Mouse (Mus musculus) cerebellum, adult 2 months (tissue): ENCODE measurements around the gene Cdk1. TPM values are rescaled to one million over a fixed set of nuclear protein-coding genes. Genes with fewer than 3 reads are reported as not detected.
A peak's percentile ranks its signal among the peaks of the same experiment; 100 is the strongest.

Experiments used
- DNase-seq, 2 experiments: peaks; one replicate each; pipeline ENCODE4 v3.0.0; 2021
- H3K27ac ChIP-seq: fragments of 200-500 bp; 2 replicates; pipeline ENCODE4 v1.5.1; 2012; ENCODE audit warnings: low read length, control low read depth, inconsistent platforms; ENCODE audit not compliant: insufficient read depth
- H3K27me3 ChIP-seq: fragments of 200-500 bp; 2 replicates; pipeline ENCODE4 v1.6.1; 2012; ENCODE audit warnings: inconsistent platforms, mild to moderate bottlenecking, low read length, moderate library complexity; ENCODE audit not compliant: control insufficient read depth, insufficient read depth
- H3K4me1 ChIP-seq: fragments of 200-500 bp; 2 replicates; pipeline ENCODE4 v1.6.1; 2011; ENCODE audit warnings: low read length; ENCODE audit not compliant: control insufficient read depth, insufficient read depth
- H3K4me3 ChIP-seq: fragments of 200-500 bp; replicated peaks from 2 replicates; pipeline ENCODE3; 2011; ENCODE audit warnings: mild to moderate bottlenecking, low read depth, low read length, control low read depth; ENCODE audit not compliant: insufficient read depth
- CTCF ChIP-seq: fragments of 200-500 bp; IDR thresholded peaks from 2 replicates; pipeline ENCODE4 v1.5.1; 2011; ENCODE audit warnings: low read depth, mild to moderate bottlenecking, control low read depth, low read length, moderate library complexity, borderline replicate concordance; ENCODE audit not compliant: insufficient read depth
- POLR2A ChIP-seq: fragments of 200-500 bp; IDR thresholded peaks from 2 replicates; pipeline ENCODE4 v1.6.1; 2011; ENCODE audit warnings: low read length, control low read depth, borderline replicate concordance; ENCODE audit not compliant: insufficient read depth
- WGBS: fragments of 180-500 bp; shearing (Covaris S2); methylation state at CpG from one replicate; pipeline ENCODE4 v1.1.7; 2018; 5-methylcytosine and 5-hydroxymethylcytosine counted together
- polyA plus RNA-seq: library from polyadenylated mRNA; depleted of rRNA; stranded (reverse); fragments of >200 nt; gene quantifications from 2 replicates; pipeline ENCODE4 v1.2.3, GENCODE M21; 2012

The Cdk1 gene
- polyA plus RNA-seq, 1 experiment = 1.6 TPM

DNA sequence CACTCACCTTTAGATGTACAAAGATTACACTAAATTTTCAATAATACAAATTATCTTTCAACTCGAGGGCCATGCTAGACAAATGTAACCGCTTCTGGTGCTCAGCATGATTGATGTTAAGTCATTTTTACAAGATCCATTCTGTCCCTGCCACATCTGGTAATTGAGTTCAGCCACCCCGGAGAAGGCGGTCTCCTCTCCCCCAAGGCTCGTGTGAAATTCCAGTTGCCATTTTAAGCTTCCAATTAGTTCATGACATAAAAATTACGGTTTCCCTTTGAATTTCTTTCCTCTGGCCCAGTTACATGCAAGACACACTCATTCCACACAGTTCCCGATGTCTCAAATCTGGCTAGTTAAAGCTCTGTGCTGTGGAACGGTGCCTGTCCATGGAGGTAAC lies 38.8 kb downstream of the Cdk1 start:
- no peak for DNase-seq
- H3K4me1 ChIP-seq = no peaks in the 10 kb centered on the region
- no peaks in the 10 kb centered on the region for H3K27me3 ChIP-seq
- TF ChIP-seq CTCF (no peak), POLR2A (no peak)
- H3K4me3 ChIP-seq = no peak overlapping the region
- H3K27ac ChIP-seq = no peak overlapping the region
- whole genome bisulfite sequencing = 79% methylated on average over 8 of the region's 8 CpGs

GRCm38 (mm10) chr10:69311867-69312266 lies 40.9 kb downstream of the Cdk1 start:
- H3K27me3 ChIP-seq = no peaks in the 10 kb centered on the region
- 72% methylated on average over 16 of the region's 16 CpGs for WGBS
- TF ChIP-seq POLR2A (no peak), CTCF (no peak)

GRCm38 (mm10) chr10:69309109-69309508 lies 43.6 kb downstream of the Cdk1 start:
- no peak for DNase-seq
- Histone ChIP-seq H3K4me3 (no peak overlapping the region), H3K4me1 (no peaks in the 10 kb centered on the region), H3K27me3 (no peaks in the 10 kb centered on the region), H3K27ac (no peak overlapping the region)
- WGBS = 53% methylated on average over 5 of the region's 5 CpGs
- no peak for TF ChIP-seq CTCF
- TF ChIP-seq POLR2A = no peak

More at GRCm38 (mm10) chr10:69311867-69312266, 40.9 kb downstream of the Cdk1 start:
- DNase-seq = no peak
- Histone ChIP-seq H3K27ac (no peak overlapping the region), H3K4me1 (no peaks in the 10 kb centered on the region), H3K4me3 (no peak overlapping the region)

GRCm38 (mm10) chr10:69307067-69307466 lies 45.7 kb downstream of the Cdk1 start:
- DNase-seq = peak; percentile 39
- H3K4me3 ChIP-seq = no peak overlapping the region
- TF ChIP-seq POLR2A = no peak
- TF ChIP-seq CTCF = peak; percentile 70
- H3K27me3 ChIP-seq = no peaks in the 10 kb centered on the region; the same call in 1 of the 2 replicates
- WGBS = 45% methylated on average over 5 of the region's 5 CpGs
- H3K4me1 ChIP-seq = no peaks in the 10 kb centered on the region
- H3K27ac ChIP-seq = no peak overlapping the region

GRCm38 (mm10) chr10:69306205-69306604 lies 46.5 kb downstream of the Cdk1 start:
- Histone ChIP-seq H3K4me3 (no peak overlapping the region), H3K4me1 (no peaks in the 10 kb centered on the region), H3K27me3 (no peaks in the 10 kb centered on the region; the same call in 1 of the 2 replicates), H3K27ac (no peak overlapping the region)
- 62% methylated on average over 14 of the region's 14 CpGs for WGBS
- DNase-seq = no peak
- no peak for TF ChIP-seq POLR2A
- TF ChIP-seq CTCF = peak; percentile 44

DNA sequence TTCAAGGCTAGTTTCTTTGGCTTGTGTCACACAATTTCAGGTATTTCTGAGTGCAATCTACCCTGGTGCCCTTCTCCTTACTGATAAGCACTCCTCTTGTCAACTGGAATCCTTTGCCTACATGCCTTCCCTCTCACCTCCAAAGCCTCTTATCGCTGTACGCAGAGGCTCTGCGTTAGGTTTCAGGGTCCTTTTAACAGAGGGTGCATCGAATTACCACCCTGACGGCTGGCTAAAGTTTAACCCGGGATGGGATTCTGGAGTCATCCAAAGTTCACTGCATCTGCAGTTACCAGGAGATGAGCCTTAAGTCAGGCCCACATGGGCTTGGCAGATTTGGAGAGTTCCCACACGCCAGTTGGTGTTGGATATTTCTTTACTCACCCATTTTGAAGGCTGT lies 47.1 kb downstream of the Cdk1 start:
- Histone ChIP-seq H3K4me3 (no peak overlapping the region), H3K27ac (no peak overlapping the region), H3K4me1 (no peaks in the 10 kb centered on the region), H3K27me3 (no peaks in the 10 kb centered on the region; the same call in 1 of the 2 replicates)
- no peak for DNase-seq
- WGBS = 89% methylated on average over 7 of the region's 7 CpGs
- TF ChIP-seq CTCF (no peak), POLR2A (no peak)

GRCm38 (mm10) chr10:69304819-69305218 lies 47.9 kb downstream of the Cdk1 start:
- 84% methylated on average over 3 of the region's 3 CpGs for WGBS
- Histone ChIP-seq H3K27ac (no peak overlapping the region), H3K27me3 (no peaks in the 10 kb centered on the region; the same call in 1 of the 2 replicates), H3K4me3 (no peak overlapping the region), H3K4me1 (no peaks in the 10 kb centered on the region)
- TF ChIP-seq CTCF (no peak), POLR2A (no peak)
- DNase-seq = no peak

- 92% methylated on average over 3 of the region's 3 CpGs for WGBS
Measured at GRCm38 (mm10) chr10:69302667-69303066, 50.1 kb downstream of the Cdk1 start.

More at GRCm38 (mm10) chr10:69302667-69303066, 50.1 kb downstream of the Cdk1 start:
- no peaks in the 10 kb centered on the region; the same call in 1 of the 2 replicates for H3K27me3 ChIP-seq
- H3K4me3 ChIP-seq = no peak overlapping the region
- no peak for DNase-seq
- H3K27ac ChIP-seq = no peak overlapping the region
- H3K4me1 ChIP-seq = no peaks in the 10 kb centered on the region
- TF ChIP-seq POLR2A (no peak), CTCF (no peak)
